Mouse (Mus musculus) heart, adult 2 months (tissue): ENCODE data around the gene Itga9.

Experiments used
- CTCF ChIP-seq: fragments of 200-600 bp; IDR thresholded peaks from 2 replicates; pipeline ENCODE4 v1.8.1; 2022; ENCODE audit warnings: antibody characterized with exemption, mild to moderate bottlenecking, moderate library complexity
- POLR2A ChIP-seq: fragments of 200-500 bp; IDR thresholded peaks from 2 replicates; pipeline ENCODE4 v1.6.1; 2011; ENCODE audit warnings: mild to moderate bottlenecking, low read depth, low read length, control low read depth; ENCODE audit not compliant: insufficient read depth

- TF ChIP-seq POLR2A, result no peak
- no peak for TF ChIP-seq CTCF
Observed at GRCm38 (mm10) chr9:118677349-118677748, 70.9 kb downstream of the Itga9 start.
